Mouse (Mus musculus) lung, embryonic 16.5 days (tissue): ENCODE results near the gene Epo. TPM values are rescaled to one million over a fixed set of nuclear protein-coding genes. Genes with fewer than 3 reads are reported as not detected.

ENCODE experiments used
- ATAC-seq: fragments of 200-750 bp; cut with Nextera tagmentation; 2 replicates; pipeline ENCODE4 v1.8.0; 2017; ENCODE audit warnings: low read depth, mild to moderate bottlenecking, moderate library complexity
- H3K27ac ChIP-seq: fragments of 300-500 bp; sonication (generic); 2 replicates; pipeline ENCODE4 v1.5.1; 2014; ENCODE audit warnings: mild to moderate bottlenecking, control low read depth, low read length
- H3K27me3 ChIP-seq: fragments of 300-500 bp; sonication (generic); 2 replicates; pipeline ENCODE4 v1.6.1; 2014; ENCODE audit warnings: low read depth, low read length, mixed read lengths; ENCODE audit not compliant: control insufficient read depth, insufficient read depth
- H3K36me3 ChIP-seq: fragments of 300-500 bp; sonication (generic); 2 replicates; pipeline ENCODE4 v1.6.1; 2014; ENCODE audit warnings: low read length; ENCODE audit not compliant: control insufficient read depth, insufficient read depth
- H3K4me1 ChIP-seq: fragments of 300-500 bp; sonication (generic); replicated peaks from 2 replicates; pipeline ENCODE4 v1.6.1; 2014; ENCODE audit warnings: low read length, mixed read lengths; ENCODE audit not compliant: control insufficient read depth, insufficient read depth
- H3K4me2 ChIP-seq: fragments of 300-500 bp; sonication (generic); 2 replicates; pipeline ENCODE4 v1.6.1; 2014; ENCODE audit warnings: low read depth, low read length, control low read depth
- H3K4me3 ChIP-seq: fragments of 300-500 bp; sonication (generic); 2 replicates; pipeline ENCODE4 v1.5.1; 2014; ENCODE audit warnings: mild to moderate bottlenecking, low read length, control low read depth
- H3K9ac ChIP-seq: fragments of 300-500 bp; sonication (generic); 2 replicates; pipeline ENCODE4 v1.6.1; 2014; ENCODE audit warnings: low read length, control low read depth
- H3K9me3 ChIP-seq: fragments of 300-500 bp; sonication (generic); 2 replicates; pipeline ENCODE4 v1.6.1; 2016; ENCODE audit warnings: low read length; ENCODE audit not compliant: control insufficient read depth
- WGBS: fragments of 180-500 bp; shearing (Covaris S2); extraction: QIAGEN DNeasy Blood & Tissue Kit; methylation state at CpG from one replicate; pipeline ENCODE4 v1.1.7; 2014; 5-methylcytosine and 5-hydroxymethylcytosine counted together
- polyA plus RNA-seq: library from polyadenylated mRNA; unstranded; fragments of >200 nt; fragmentation: Nextera tagmentation; extraction: Ambion mirVana; gene quantifications from 2 replicates; pipeline ENCODE4 v1.2.1, GENCODE M21; 2015

Epo gene
- polyA plus RNA-seq, result 0.31 and 0.98 TPM in 2 replicates

DNA sequence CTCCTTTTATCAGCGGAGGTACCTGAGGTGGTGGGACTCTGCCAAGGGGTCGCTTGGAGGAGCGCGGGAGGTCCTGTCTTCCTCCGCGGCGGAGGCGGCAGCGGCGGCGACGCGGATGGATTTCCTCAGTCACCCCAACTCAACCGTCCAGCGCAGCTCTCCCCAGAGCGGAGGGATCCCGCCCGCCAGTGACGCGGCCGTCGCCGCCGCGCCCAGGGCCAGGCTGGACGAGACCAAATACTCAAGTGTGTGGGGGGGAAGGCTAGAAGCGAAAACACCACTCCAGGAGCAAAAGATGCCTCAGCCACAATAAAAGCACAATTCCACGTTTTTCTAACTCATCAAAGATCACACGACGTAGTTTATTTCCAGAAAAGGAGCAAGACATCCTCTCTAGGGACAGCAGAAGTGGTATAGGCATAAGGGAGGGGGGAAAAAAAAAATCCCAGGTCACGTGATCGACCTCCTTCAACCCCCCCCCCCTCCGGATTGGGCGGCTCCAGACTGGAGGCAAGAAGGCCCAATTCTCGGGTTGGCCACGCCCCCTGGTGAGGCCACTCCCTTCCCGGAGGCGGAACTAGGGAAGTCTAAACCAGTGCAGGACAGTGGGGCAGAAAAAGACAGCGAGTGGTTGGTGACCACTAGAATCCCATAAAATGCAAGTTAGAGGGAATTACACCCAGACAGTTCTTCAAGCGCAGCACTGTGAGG is at the start of gene Epo, which contains the start of gene Gnb2:
Epo (minus strand) TSS at position 126 of the 711 bp plus-strand sequence.
Gnb2 (minus strand) TSS at position 394 of the 711 bp plus-strand sequence.
- peak within 1 kb of the TSS; percentile 96 for H3K27ac ChIP-seq
- H3K4me1 ChIP-seq, result peaks cover 13% of the 10 kb centered on the region
- H3K27me3 ChIP-seq, result no peaks in the 10 kb centered on the region
- peak within 1 kb of the TSS; percentile 84 for H3K4me2 ChIP-seq
- under 1% methylated on average over 40 of the region's 40 CpGs for WGBS
- H3K4me3 ChIP-seq, result peak within 1 kb of the TSS; percentile 87
- peaks cover 17% of the 10 kb centered on the region for H3K36me3 ChIP-seq
- H3K9ac ChIP-seq, result peak within 1 kb of the TSS; percentile 91
- peak; percentile 81 for ATAC-seq
- no peaks in the 10 kb centered on the region for H3K9me3 ChIP-seq

DNA sequence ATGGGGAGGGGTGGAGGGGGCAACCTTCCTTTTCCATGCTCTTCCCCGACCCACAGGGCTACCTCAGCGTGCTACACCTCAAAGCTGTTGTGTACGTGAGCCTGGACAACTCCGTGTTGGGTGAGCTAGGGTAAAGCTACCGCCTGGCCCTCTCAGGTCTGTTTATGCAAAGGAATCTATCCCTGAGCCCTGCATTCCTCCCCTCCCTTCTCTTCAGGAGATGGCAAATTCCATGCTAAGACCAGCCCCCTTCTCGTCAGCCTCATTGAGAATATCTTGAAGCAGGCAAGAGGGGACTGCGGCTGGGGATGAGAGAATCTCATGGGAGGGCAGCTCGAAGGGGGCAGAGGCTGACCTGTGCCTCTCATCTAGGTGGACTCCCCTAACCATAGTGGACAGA is 49.7 kb upstream of the Epo start:
- Histone ChIP-seq H3K27me3 (peaks cover 3% of the 10 kb centered on the region; the same call in 1 of the 2 replicates), H3K4me1 (peaks cover 6% of the 10 kb centered on the region; the same call in 1 of the 2 replicates), H3K4me2 (no peak overlapping the region), H3K9me3 (no peaks in the 10 kb centered on the region), H3K9ac (no peak overlapping the region), H3K4me3 (no peak overlapping the region), H3K36me3 (no peaks in the 10 kb centered on the region), H3K27ac (no peak overlapping the region)
- ATAC-seq, result peak; percentile 33; the same call in 1 of the 2 replicates
- WGBS, result 25% methylated on average over 8 of the region's 8 CpGs

DNA sequence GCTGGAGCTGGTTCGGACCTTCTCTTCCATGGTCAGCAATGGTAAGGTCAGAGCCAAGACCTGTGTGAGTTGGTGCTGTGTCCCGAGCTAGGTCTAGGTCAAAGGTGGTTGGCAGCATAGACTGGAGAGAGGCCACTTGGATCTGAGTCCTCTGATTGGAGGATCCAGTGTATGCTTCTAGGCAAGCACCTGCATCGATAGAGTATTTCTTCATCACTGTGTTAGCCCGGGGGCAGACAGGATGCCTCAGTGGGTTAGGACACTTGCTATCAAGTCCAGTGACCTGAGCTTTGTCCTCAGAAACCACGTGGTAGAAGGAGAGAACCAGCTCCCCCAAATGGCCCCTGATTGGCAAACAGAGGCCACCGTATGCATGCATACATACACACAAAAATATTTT is 47.2 kb upstream of the Epo start:
- H3K9ac ChIP-seq, result no peak overlapping the region
- no peak overlapping the region for H3K4me2 ChIP-seq
- H3K36me3 ChIP-seq, result no peaks in the 10 kb centered on the region
- no peak overlapping the region for H3K27ac ChIP-seq
- peaks cover 6% of the 10 kb centered on the region; the same call in 1 of the 2 replicates for H3K4me1 ChIP-seq
- ATAC-seq, result no peak
- 74% methylated on average over 6 of the region's 6 CpGs for WGBS
- H3K9me3 ChIP-seq, result no peaks in the 10 kb centered on the region
- H3K4me3 ChIP-seq, result no peak overlapping the region
- peaks cover 3% of the 10 kb centered on the region; the same call in 1 of the 2 replicates for H3K27me3 ChIP-seq

DNA sequence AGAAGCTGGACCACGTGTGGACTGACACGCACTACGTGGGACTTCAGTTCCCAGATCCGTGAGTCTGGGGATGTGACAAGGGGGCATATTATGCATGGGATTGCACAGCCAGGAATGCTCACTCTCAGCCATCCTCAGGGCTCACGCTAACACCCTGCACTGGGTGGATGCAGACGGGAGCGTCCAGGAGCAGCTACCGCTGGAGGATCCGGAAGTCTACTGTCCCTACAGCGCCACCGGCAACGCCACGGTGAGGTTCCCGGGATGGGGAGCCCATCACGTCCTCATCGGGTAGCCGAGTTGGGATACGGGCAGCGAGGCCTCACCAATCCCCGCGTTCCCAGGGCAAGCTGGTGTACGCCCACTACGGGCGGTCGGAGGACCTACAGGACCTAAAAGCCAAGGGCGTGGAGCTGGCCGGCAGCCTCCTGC is 41.4 kb upstream of the Epo start:
- Histone ChIP-seq H3K9me3 (no peaks in the 10 kb centered on the region), H3K9ac (0 out of 2 replicates have a peak overlapping the region, but pooled peaks have one; percentile 2), H3K36me3 (no peaks in the 10 kb centered on the region), H3K4me2 (peak overlapping the region; percentile 46), H3K4me1 (0 out of 2 replicates have a peak, but pooled peaks cover 3% of the 10 kb centered on the region), H3K4me3 (peak overlapping the region; percentile 20), H3K27ac (no peak overlapping the region), H3K27me3 (peaks cover 5% of the 10 kb centered on the region)
- no peak for ATAC-seq
- WGBS, result 9% methylated on average over 27 of the region's 27 CpGs

DNA sequence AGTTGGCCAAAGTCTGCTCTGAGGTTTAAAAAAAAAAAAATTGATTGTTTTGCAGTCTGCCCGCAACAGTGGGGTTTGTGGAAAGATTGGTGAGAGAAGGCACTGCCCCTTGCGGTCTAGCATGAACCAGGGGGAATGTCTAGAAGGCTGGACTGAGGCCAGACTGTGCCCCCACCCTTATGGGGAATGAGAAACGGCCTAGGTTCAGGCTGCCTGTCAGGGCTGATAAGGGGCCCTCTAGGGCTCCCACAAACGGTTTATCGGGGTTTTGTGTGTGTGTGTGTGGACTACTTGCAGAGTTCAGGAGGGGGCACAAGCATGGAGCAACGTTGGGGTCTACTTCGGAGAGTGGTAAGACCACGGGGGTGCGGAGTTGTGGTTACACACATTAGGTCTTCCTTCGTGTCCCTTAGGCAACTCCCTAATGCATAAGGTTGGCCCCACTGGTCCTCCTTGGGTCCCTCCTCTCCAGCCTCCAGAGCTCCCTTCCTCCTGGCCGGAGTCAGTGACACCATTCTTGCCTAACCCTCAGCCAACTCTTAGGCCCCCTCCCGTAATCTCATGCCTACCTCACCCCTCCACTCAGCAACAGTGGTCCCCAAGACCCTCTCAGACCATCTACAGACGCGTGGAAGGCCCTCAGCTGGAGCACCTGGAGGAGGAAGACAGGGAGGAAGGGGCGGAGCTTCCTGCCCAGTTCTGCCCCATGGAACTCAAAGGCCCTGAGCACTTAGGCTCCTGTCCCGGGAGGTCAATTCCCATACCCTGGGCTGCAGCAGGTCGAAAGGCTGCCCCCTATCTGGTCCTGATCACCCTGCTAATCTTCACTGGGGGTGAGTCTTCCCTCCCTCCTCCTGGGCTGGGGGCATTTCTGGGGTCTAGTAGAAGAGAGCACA is 37.9 kb upstream of the Epo start:
- Histone ChIP-seq H3K36me3 (no peaks in the 10 kb centered on the region), H3K27ac (no peak overlapping the region), H3K9me3 (no peaks in the 10 kb centered on the region), H3K4me3 (no peak overlapping the region), H3K27me3 (peaks cover 5% of the 10 kb centered on the region), H3K4me1 (peaks cover 5% of the 10 kb centered on the region; the same call in 1 of the 2 replicates), H3K4me2 (no peak overlapping the region), H3K9ac (no peak overlapping the region)
- 72% methylated on average over 17 of the region's 17 CpGs for WGBS
- peak; percentile 21; the same call in 1 of the 2 replicates for ATAC-seq

DNA sequence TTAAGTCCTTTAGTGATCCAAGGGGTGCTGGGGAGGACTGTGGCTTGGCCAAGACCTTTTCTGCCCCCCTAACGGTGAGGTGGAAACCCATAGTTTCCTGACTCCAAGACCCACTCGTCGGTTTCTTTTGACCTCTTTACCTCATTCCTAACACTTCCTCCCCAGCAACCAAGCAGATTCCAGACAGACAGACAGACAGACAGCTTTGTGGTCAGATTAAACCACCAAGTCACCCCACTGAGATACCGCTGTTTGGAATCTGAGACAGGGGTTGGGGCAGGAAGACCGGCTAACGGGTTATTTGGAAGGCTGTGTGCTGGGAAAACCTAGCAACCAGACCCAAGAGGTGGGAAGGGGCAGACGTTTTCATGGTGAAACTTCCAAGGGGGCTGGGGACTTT is 37.1 kb upstream of the Epo start:
- Histone ChIP-seq H3K4me1 (peaks cover 5% of the 10 kb centered on the region; the same call in 1 of the 2 replicates), H3K4me3 (no peak overlapping the region), H3K27me3 (peaks cover 5% of the 10 kb centered on the region), H3K9ac (no peak overlapping the region), H3K27ac (no peak overlapping the region), H3K4me2 (no peak overlapping the region), H3K9me3 (no peaks in the 10 kb centered on the region), H3K36me3 (no peaks in the 10 kb centered on the region)
- 38% methylated on average over 7 of the region's 7 CpGs for WGBS
- ATAC-seq, result no peak

DNA sequence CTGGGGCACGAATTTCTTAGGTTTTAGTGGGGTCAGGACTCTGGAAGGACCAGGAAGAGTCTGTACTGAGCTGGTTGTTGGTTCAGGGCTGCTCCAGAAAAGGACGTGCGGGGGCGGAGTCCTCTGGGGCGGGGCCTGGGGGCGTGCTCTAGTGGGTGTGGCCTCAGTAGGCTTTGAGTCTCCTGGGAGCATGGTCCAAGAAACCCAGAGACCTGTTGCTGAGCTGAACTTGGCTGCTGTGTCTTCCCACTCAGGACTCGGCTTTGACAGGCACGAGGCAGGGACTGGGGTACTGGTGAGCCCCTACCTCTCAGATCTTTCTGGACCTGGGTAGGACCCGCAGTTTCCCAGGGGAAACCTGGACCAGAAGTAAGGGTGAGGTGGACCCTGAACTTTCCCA is 36.6 kb upstream of the Epo start, which contains the start of gene Tfr2:
Tfr2 (plus strand) TSS at position 176 of the 400 bp plus-strand sequence.
- H3K27ac ChIP-seq, result no peak within 1 kb of the TSS
- ATAC-seq, result peak; percentile 83
- H3K9ac ChIP-seq, result no peak within 1 kb of the TSS
- H3K27me3 ChIP-seq, result peaks cover 5% of the 10 kb centered on the region
- 19% methylated on average over 9 of the region's 9 CpGs for WGBS
- H3K9me3 ChIP-seq, result no peaks in the 10 kb centered on the region
- peaks cover 5% of the 10 kb centered on the region; the same call in 1 of the 2 replicates for H3K4me1 ChIP-seq
- no peaks in the 10 kb centered on the region for H3K36me3 ChIP-seq
- no peak within 1 kb of the TSS for H3K4me3 ChIP-seq
- peak within 1 kb of the TSS; percentile 13; the same call in 1 of the 2 replicates for H3K4me2 ChIP-seq

DNA sequence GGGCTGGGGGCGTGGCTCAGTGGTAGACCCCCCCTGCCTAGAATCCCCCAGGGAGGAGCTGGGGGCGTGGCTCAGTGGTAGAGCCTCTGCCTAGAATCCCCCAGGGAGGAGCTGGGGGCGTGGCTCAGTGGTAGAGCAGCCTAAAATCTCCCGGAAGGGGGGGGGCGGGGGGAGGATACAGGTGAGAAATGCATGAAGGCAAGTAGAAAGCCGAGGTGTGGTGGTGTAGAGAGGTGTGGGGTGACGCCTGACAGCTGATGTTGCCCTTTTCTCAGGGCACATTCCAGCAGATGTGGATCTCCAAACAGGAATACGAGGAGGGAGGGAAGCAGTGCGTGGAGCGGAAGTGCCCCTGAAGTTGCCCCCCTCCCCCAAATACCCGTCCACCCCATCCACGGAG is 36.0 kb upstream of the Epo start:
- Histone ChIP-seq H3K27ac (no peak overlapping the region), H3K4me2 (peak overlapping the region; percentile 13; the same call in 1 of the 2 replicates), H3K9me3 (no peaks in the 10 kb centered on the region), H3K4me3 (no peak overlapping the region), H3K4me1 (peaks cover 2% of the 10 kb centered on the region; the same call in 1 of the 2 replicates), H3K27me3 (peaks cover 2% of the 10 kb centered on the region; the same call in 1 of the 2 replicates), H3K9ac (no peak overlapping the region), H3K36me3 (no peaks in the 10 kb centered on the region)
- no peak for ATAC-seq
- WGBS, result 58% methylated on average over 12 of the region's 12 CpGs
